Comparison of ENCODE assay signal across 13 mouse cellular contexts in the genomic region with DNA sequence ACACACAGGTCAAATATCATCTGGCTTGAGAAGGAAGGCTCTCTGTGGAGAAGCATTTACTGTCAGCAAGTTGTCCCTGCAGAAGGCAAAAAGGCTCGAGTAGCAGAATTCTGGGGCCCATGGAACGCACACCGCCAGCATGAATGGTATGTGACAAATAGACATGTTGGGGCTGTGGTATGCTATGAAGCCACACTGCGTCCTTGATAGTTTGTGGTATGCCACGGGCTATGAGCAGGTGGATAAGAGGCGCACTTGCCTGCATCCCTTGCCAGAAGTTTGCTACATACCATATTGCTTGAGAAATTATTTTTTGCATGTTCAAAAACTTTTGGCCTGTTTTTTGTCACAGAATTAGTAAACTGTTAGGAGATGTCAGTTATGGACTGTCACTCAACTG.
"Had no signal": no experiment of that assay in that cellular context is flagged by ENCODE, and none has a peak within 500 bp of the region (broad histone marks: within the 10 kb centered on the region; RNA-seq: fewer than 3 reads in every experiment).

No protein-coding gene starts in this region.

- H3K4me3 ChIP-seq: kidney, embryonic 15.5 days; limb, embryonic 13.5 days; midbrain, embryonic 12.5 days; stomach, embryonic 15.5 days had no signal

- H3K27me3 ChIP-seq: kidney, embryonic 15.5 days; midbrain, embryonic 12.5 days; stomach, embryonic 15.5 days had no signal

- H3K9ac ChIP-seq: kidney, embryonic 15.5 days; limb, embryonic 13.5 days; liver, embryonic 14.5 days; midbrain, embryonic 12.5 days; stomach, embryonic 15.5 days had no signal

- H3K9me3 ChIP-seq: kidney, embryonic 15.5 days; limb, embryonic 13.5 days; midbrain, embryonic 12.5 days; stomach, embryonic 15.5 days had no signal

- H3K27ac ChIP-seq: kidney, embryonic 15.5 days; limb, embryonic 13.5 days; liver, embryonic 14.5 days; midbrain, embryonic 12.5 days; stomach, embryonic 15.5 days had no signal

- H3K4me1 ChIP-seq: midbrain, embryonic 12.5 days; stomach, embryonic 15.5 days had no signal

- H3K36me3 ChIP-seq: kidney, embryonic 15.5 days; limb, embryonic 13.5 days; midbrain, embryonic 12.5 days; stomach, embryonic 15.5 days had no signal

- H3K4me2 ChIP-seq: kidney, embryonic 15.5 days; limb, embryonic 13.5 days; midbrain, embryonic 12.5 days; stomach, embryonic 15.5 days had no signal

- DNase-seq: kidney, postnatal 14 days; left cerebral cortex, postnatal 4 days; lung, adult 18-20 months; lung, postnatal 10 days; right cerebral cortex, postnatal 14 days; thymus, adult 2 months; thymus, postnatal 36 days had no signal

- ATAC-seq: midbrain, embryonic 16.5 days had no signal
